Mouse (Mus musculus): ENCODE results near the gene Olfr420.

Gene Olfr420

DNA sequence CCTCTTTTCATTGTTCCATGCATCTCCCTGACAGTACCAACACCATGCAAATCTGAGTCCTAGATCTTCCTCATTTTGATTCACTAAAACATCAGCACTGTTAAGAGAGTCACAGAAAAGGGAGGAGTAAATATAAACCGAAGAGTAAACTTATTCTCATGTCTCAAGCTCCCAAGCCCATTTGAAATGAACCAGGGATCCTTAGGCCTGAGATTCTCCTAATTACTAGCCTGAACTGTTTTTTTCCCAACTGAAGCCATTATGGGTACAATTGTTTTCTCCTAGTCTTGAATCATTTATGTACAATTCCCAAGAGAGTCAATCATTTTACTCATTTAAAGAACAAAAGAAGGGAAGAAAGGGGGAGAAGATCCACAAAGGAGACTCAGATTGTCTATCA, at the start of gene Olfr420:
Gene Olfr420, plus strand, starts transcription at position 301 of the 400 bp plus-strand sequence.
- DNase-seq = no peak

DNA sequence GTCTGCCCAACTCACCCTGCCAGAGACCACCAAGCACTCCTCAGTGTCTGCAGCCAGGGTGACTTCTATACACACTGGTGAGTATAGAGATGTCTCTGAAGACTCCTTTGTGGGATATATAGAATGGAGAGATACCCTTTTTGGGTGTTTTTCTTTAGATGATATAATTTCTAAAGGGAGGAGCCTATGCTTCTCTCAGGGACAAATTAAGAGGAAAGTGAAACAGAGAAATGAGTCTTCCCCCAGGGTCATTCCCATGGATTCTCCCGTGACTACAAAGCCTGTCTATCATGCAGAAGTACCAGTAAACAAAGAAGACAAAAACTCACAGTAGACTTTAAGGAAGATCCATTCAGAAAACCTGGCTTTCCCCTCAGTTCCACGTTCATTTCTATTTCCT, 34.4 kb upstream of the Olfr420 start, which contains the start of gene Olfr231:
Gene Olfr231, minus strand, starts transcription at position 101 of the 400 bp plus-strand sequence.
- no peak for DNase-seq

DNA sequence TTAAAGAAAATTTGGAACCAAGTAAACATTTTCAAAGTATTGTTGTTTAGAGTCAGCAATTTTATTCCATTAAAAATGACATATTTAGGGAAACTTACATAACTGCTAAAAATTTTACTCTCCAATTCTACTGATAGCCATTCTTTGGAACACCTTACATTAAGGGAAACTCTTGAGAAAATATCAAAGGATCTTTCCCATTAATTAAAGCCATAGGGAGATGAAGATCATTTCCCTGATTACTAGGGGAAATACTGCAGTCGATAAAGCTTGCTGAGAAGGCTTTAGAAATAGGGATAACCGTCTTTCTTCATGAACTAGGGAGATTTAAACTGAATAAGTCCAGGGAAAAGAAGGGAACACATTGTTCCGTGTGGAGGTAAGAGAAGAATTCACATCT, 24.2 kb upstream of the Olfr420 start, which contains the start of gene Olfr424:
Gene Olfr424, plus strand, starts transcription at position 301 of the 400 bp plus-strand sequence.
- no peak for DNase-seq

DNA sequence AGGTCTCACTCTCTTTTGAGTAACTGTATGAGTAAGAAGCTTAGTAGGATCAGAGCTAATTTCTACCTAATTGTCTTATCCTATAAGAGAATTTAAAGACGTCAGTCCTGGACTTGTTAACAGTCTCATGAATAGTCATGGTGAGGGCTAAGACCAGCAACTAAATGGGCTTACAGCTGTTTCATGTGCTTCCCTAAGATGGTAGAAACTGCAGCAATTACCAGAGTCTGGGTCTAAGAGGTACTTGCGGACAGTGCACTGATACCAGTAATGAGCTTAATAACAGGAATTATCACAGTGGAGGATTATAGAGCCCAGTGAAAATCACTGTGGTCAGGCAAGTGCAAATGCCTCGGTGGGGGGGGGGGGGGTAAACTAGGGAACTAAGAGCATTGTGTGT, 23.4 kb upstream of the Olfr420 start:
- no peak for DNase-seq

DNA sequence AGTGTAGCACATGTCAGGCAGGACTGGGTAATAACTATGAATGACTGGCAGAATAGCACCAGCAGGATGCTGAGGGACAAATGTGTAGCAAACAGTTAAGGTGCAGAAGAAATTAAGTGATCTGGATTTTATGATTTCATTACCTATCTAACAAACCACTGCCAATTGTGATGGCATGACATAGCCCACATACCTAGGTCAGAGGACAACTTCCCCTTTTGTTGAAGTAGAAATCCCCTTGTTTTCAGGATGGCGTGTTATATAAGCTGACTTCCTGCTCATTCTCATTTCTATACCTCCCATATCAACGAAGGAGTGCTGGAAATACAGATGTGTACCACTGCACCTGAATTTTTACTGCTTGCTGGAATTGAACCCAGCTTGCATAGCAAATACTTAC, 14.0 kb upstream of the Olfr420 start:
- DNase-seq = no peak

DNA sequence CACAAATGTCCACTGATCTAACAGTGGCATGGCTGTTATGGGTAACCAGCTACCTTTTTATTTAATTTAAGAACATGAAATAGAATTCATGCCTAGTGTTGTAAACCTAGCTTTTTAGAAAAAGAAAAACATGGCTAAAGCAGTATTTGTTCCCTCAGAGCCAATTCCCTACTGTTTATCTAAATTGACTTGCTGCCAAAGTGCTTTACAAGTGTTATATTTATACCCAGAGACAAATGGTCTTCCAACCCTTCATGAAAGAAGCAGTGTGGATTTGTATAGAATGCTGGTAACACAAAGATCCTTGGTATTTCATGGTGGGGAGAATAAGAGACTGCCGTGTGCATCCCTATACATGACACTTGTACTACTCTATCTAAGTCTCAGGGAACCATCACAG, 8.7 kb upstream of the Olfr420 start:
- no peak for DNase-seq

DNA sequence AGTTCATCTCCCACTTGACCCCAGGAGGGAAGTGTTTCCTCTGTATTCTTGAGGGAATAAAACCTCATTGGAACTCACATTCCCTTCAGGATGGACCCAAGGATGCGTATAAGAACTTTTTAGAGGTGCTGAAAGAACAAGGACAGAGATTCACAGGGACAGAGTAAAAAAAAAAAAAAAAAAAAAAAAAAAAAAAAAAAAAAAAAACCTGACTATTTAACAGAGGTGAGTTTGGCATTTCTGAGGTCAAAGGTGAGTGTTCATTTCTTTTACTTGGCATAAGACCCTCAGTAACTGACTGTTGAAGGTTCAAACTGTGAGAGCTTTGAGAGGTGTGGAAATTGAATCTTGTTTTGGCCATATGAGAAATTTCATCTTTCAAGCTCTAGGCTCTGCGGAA, 6.1 kb upstream of the Olfr420 start:
- DNase-seq = no peak

DNA sequence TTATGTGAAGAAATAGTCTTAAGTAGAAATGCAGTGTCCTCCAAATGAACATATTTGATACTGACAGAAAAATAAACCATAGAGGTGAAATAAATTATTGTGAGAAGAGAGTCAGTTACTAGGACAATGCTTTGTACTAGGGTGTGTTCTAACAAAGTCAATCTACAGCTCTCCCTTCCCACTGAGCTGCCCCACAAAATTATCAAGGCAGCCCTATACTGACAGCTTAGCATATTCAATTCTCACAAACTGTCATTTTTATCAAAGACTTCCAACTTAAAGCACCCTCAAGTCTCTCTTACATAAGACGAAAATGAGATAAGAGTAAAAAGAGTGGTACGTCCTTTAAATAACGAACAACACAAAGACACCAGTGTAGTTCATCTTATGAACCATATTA, 2.2 kb downstream of the Olfr420 start:
- no peak for DNase-seq

DNA sequence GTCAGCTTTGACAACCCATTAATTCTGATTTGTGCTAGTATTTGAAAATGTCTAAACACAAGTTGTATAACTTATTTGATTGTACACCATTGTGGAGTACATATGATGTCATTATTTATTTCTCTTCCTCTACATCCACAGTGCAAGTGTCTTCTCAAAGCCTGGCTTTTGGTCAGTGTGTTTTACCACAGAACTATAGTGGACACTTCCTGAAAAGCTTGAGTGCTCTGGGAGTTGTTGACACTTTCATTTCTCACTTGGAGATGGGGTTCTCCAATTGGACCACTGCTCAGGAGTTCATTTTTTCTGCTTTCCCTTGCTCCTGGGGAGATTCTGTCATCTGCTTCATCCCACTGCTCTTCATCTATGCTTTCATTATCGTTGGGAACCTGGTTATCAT, 3.1 kb downstream of the Olfr420 start:
- DNase-seq = no peak

DNA sequence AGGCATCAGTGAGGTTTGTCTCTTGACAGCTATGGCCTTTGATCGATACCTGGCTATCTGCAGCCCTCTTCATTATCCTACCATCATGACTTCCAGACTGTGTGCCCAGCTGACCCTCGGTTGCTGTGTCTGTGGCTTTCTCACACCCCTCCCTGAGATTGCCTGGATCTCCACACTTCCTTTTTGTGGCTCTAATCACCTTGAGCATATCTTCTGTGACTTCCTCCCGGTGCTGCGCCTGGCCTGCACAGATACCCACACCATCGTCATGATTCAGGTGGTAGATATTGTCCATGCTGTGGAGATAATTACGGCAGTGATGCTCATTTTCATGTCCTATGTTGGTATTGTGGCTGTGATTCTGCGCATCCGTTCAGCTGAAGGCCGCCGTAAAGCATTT, 3.7 kb downstream of the Olfr420 start:
- no peak for DNase-seq

DNA sequence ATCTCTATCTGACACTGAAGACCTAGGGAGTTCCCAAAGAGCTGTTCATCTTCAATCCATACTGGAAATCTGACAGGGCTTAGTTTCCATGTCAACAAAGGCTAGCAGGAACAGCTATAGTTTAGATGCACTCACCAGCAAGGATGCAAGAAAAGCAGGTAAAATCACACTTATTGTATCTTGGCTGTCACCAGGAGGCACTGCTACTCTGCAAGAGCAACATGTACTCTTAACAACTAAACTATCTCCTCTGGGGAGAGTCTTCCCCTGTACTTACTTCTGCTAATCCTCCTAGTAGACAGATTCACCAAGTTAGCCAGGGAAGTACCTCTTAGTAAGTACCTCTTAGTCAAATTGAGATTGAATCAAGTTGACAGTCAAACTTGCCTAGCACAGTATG, 13.6 kb downstream of the Olfr420 start:
- no peak for DNase-seq

DNA sequence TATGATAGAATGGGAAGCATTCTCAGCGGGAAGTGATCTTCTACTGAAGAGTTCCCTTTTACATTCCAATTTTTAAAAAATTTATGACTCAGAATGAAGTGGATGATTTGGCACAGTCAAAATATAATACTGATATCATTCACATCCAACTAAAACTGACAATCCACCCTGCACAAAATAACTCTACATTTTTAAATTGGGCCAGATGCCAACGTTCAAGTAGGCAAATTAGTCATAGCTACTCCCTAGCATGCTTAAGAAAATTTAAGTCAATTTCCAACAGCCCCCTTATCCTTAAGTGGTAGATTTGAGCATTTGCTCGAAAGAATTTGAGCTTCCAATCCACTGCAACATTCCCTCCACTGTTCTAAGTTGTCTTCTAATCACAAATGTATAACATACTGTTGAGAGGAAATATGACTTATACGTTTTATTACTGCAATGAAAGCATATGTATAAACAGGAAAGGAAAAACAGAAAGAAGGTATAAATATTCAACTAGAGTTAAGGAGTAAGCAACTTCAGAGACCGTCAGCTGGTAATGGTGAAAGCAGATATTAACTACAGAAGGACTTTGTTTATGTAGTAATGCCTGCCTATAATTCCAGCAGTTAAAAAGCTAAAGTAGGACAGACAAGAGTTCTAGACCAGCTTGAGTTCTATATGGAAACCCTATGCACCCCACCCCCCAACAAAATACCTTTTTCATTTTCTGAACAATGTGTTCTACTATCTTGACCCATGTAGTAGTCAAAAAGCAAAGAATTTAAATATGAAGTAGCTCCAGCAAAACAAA, 15.5 kb downstream of the Olfr420 start:
- DNase-seq = no peak

DNA sequence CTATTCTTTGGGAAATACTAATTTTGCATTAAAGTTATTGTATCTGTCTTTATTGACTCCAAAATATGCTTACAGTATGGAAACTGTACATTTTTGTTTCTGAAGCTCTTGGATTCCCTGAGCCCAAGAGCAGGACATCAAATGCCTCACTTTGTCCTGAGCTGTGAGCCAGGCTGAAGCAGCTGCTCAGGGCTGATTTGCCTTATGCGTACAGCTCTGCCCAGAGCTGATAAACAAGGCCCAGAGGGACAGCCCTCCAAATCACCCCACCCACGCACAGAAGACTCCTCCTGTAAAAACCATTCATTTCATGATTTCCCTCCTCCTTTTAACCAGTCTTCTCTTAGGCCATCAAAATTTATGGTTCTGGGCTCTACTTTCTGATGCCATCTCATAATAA, 16.1 kb downstream of the Olfr420 start:
- DNase-seq = no peak

DNA sequence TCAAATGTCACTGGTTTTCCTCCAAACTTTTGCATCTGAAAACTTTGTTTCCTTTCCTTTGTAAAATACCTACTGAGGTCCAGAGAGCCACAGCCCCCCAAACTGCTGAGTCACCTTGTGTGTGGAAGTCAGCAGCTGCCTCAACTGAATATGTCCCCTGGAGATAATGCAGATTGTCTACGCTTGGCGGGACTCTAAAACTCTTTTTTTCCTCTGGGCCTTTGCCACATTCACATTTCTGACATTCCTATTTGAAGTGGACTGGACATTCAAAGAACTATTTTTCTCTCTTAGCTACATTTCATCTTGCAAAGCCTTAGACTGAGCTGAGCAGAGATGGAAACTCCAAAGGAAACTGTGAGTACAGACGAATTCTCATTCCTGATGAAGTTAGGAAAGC, 17.2 kb downstream of the Olfr420 start, which contains the start of gene Spta1:
Gene Spta1, plus strand, starts transcription at position 172 of the 400 bp plus-strand sequence.
- no peak for DNase-seq

DNA sequence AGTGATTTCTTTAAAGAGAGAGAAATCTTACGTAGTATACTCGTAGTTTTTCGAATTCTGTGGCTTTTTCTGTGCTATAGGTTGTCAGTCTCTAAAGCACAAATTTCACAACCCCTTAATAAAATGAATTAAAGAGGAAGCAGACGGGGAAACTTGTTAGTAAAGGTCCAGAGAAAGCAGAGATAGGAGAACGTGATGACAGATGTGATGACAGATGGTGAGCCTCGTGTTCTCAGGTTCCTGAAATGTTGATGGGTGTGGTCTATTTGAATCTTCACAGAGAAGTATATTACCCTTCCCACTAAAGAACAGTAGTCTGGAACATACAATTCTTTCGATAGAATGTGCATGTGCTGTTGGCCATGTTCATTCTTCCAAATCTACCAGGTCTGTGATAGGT, 49.3 kb downstream of the Olfr420 start:
- DNase-seq = no peak

Data from spleen, adult 18-20 months (tissue).